Mouse (Mus musculus) spleen, adult 2 months (tissue): ENCODE data around the gene Creb3l1. TPM values are rescaled to one million over a fixed set of nuclear protein-coding genes. Genes with fewer than 3 reads are reported as not detected.
A peak's percentile ranks its signal among the peaks of the same experiment; 100 is the strongest.

Experiments used
- DNase-seq, 2 experiments: peaks; one replicate each; pipeline versions ENCODE4 v3.0.0 to v3.0.0-alpha.2; 2012 to 2021; ENCODE audit warnings: low spot score in 2 of 2, low read depth in 1 of 2
- H3K27ac ChIP-seq: fragments of 200-500 bp; 2 replicates; pipeline ENCODE4 v1.5.1; 2012; ENCODE audit warnings: low read length, inconsistent platforms; ENCODE audit not compliant: insufficient read depth
- H3K27me3 ChIP-seq: fragments of 200-500 bp; 2 replicates; pipeline ENCODE4 v1.6.1; 2012; ENCODE audit warnings: mild to moderate bottlenecking, moderate library complexity, low read length, inconsistent platforms; ENCODE audit not compliant: control insufficient read depth, insufficient read depth
- H3K36me3 ChIP-seq: fragments of 200-500 bp; 2 replicates; pipeline ENCODE4 v1.6.1; 2012; ENCODE audit warnings: mild to moderate bottlenecking, low read length, inconsistent platforms; ENCODE audit not compliant: control insufficient read depth, insufficient read depth
- H3K4me1 ChIP-seq: fragments of 200-500 bp; 2 replicates; pipeline ENCODE4 v1.6.1; 2011; ENCODE audit warnings: inconsistent platforms; ENCODE audit not compliant: control insufficient read depth, insufficient read depth, insufficient read length
- H3K4me3 ChIP-seq: fragments of 200-500 bp; 2 replicates; pipeline ENCODE4 v1.5.1; 2011; ENCODE audit warnings: mild to moderate bottlenecking, inconsistent platforms; ENCODE audit not compliant: insufficient read depth, insufficient read length; ENCODE audit errors: extremely low read depth
- CTCF ChIP-seq: fragments of 200-500 bp; IDR thresholded peaks from 2 replicates; pipeline ENCODE4 v1.5.1; 2011; ENCODE audit warnings: mild to moderate bottlenecking, inconsistent platforms; ENCODE audit not compliant: insufficient read depth, insufficient read length, insufficient replicate concordance; ENCODE audit errors: extremely low read depth
- POLR2A ChIP-seq: fragments of 200-500 bp; IDR thresholded peaks from 2 replicates; pipeline ENCODE4 v1.6.1; 2011; ENCODE audit warnings: low read depth, low read length, inconsistent platforms
- WGBS: fragments of 180-500 bp; shearing (Covaris S2); methylation state at CpG from one replicate; pipeline ENCODE4 v1.1.7; 2018; 5-methylcytosine and 5-hydroxymethylcytosine counted together
- polyA plus RNA-seq: library from polyadenylated mRNA; depleted of rRNA; stranded (reverse); fragments of >200 nt; gene quantifications from 2 replicates; pipeline ENCODE4 v1.2.3, GENCODE M21; 2012; rRNA removed

The Creb3l1 gene
- polyA plus RNA-seq = 3.3 and 4.0 TPM in 2 replicates

- no peak for TF ChIP-seq CTCF
- TF ChIP-seq POLR2A = no peak
- H3K36me3 ChIP-seq = no peaks in the 10 kb centered on the region
- peaks cover 8% of the 10 kb centered on the region for H3K27me3 ChIP-seq
- peak in 1 of 2 experiments; percentile 18 for DNase-seq
- peak within 1 kb of the TSS; percentile 36; the same call in 1 of the 2 replicates for H3K4me3 ChIP-seq
- no peaks in the 10 kb centered on the region for H3K4me1 ChIP-seq
- no peak within 1 kb of the TSS for H3K27ac ChIP-seq
- 3% methylated on average over 20 of the region's 27 CpGs for WGBS
These were observed at the start of gene Creb3l1 for GRCm38 (mm10) chr2:92024274-92024672. Gene Creb3l1, minus strand, starts transcription at chr2:92024502.

- Histone ChIP-seq H3K27ac (no peak overlapping the region), H3K4me3 (no peak overlapping the region), H3K4me1 (no peaks in the 10 kb centered on the region), H3K27me3 (no peaks in the 10 kb centered on the region), H3K36me3 (no peaks in the 10 kb centered on the region)
- TF ChIP-seq POLR2A (no peak), CTCF (no peak)
- no peak for DNase-seq
- WGBS = 64% methylated on average over 4 of the region's 4 CpGs
These were observed 46.8 kb upstream of the Creb3l1 start for GRCm38 (mm10) chr2:92071143-92071542.

GRCm38 (mm10) chr2:92069630-92070029 lies 45.3 kb upstream of the Creb3l1 start:
- 82% methylated on average over 5 of the region's 5 CpGs for WGBS
- no peak for DNase-seq
- Histone ChIP-seq H3K27me3 (no peaks in the 10 kb centered on the region), H3K36me3 (no peaks in the 10 kb centered on the region), H3K27ac (no peak overlapping the region), H3K4me1 (no peaks in the 10 kb centered on the region), H3K4me3 (no peak overlapping the region)
- TF ChIP-seq CTCF (no peak), POLR2A (no peak)

- TF ChIP-seq CTCF (no peak), POLR2A (no peak)
- DNase-seq = no peak
- Histone ChIP-seq H3K27ac (no peak overlapping the region), H3K27me3 (no peaks in the 10 kb centered on the region), H3K36me3 (no peaks in the 10 kb centered on the region), H3K4me1 (no peaks in the 10 kb centered on the region), H3K4me3 (no peak overlapping the region)
- 75% methylated on average over 3 of the region's 3 CpGs for WGBS
These were observed 43.3 kb upstream of the Creb3l1 start for GRCm38 (mm10) chr2:92067600-92067999.

GRCm38 (mm10) chr2:92066899-92067298 lies 42.6 kb upstream of the Creb3l1 start:
- H3K36me3 ChIP-seq = no peaks in the 10 kb centered on the region
- no peak for DNase-seq
- H3K4me1 ChIP-seq = no peaks in the 10 kb centered on the region
- no peaks in the 10 kb centered on the region for H3K27me3 ChIP-seq
- H3K4me3 ChIP-seq = no peak overlapping the region
- no peak overlapping the region for H3K27ac ChIP-seq
- 67% methylated on average over 1 of the region's 1 CpGs for WGBS
- TF ChIP-seq CTCF (no peak), POLR2A (no peak)

- no peaks in the 10 kb centered on the region for H3K4me1 ChIP-seq
- H3K27ac ChIP-seq = no peak overlapping the region
- 87% methylated on average over 6 of the region's 6 CpGs for WGBS
- DNase-seq = no peak
- no peaks in the 10 kb centered on the region for H3K36me3 ChIP-seq
- TF ChIP-seq CTCF = no peak
- no peak for TF ChIP-seq POLR2A
- H3K27me3 ChIP-seq = no peaks in the 10 kb centered on the region
- H3K4me3 ChIP-seq = no peak overlapping the region
These were observed 41.6 kb upstream of the Creb3l1 start for GRCm38 (mm10) chr2:92065938-92066337.

- 35% methylated on average over 8 of the region's 8 CpGs for WGBS
- H3K36me3 ChIP-seq = no peaks in the 10 kb centered on the region
- no peak overlapping the region for H3K27ac ChIP-seq
- H3K4me1 ChIP-seq = no peaks in the 10 kb centered on the region
- DNase-seq = no peak
- TF ChIP-seq POLR2A (no peak), CTCF (no peak)
- peaks cover 2% of the 10 kb centered on the region; the same call in 1 of the 2 replicates for H3K27me3 ChIP-seq
- H3K4me3 ChIP-seq = no peak overlapping the region
These were observed 41.1 kb upstream of the Creb3l1 start for GRCm38 (mm10) chr2:92065269-92065888.
